8 mouse cellular contexts compared by ENCODE assay signal in genomic region chr9:64774411-64774811, GRCm38 (mm10). TPM values are rescaled to one million over a fixed set of nuclear protein-coding genes. Genes with fewer than 3 reads are reported as not detected.
DNase-seq lines count a peak whose midpoint lies in the region; ATAC-seq and TF ChIP-seq lines count a peak whose summit lies in the region.

No protein-coding gene starts in this region.

- no peaks in the 10 kb centered on the region for H3K9me3 ChIP-seq in liver, embryonic 16.5 days (replicated peaks; ENCODE audit: control insufficient read depth, low read length)

- H3K4me3 ChIP-seq in cerebellum, adult 2 months (replicated peaks; ENCODE audit: insufficient read depth, low read depth, low read length) = no peak overlapping the region
- H3K4me3 ChIP-seq in liver, embryonic 16.5 days (ENCODE audit: low read depth, low read length) = no peak overlapping the region
- H3K4me3 ChIP-seq in olfactory bulb, adult 2 months (ENCODE audit: insufficient read depth, low read depth, low read length) = no peak overlapping the region

- no peak for TF ChIP-seq POLR2A in cerebellum, adult 2 months (IDR thresholded peaks at IDR 0.05; ENCODE audit: borderline replicate concordance, insufficient read depth, low read length)
- TF ChIP-seq POLR2A in olfactory bulb, adult 2 months (IDR thresholded peaks at IDR 0.05; ENCODE audit: insufficient read depth, low read depth, low read length) = no peak

- peak; percentile 80 for ATAC-seq in liver, embryonic 16.5 days (ENCODE audit: low read depth)
- no peak for ATAC-seq in erythroid progenitor cell, adult 5-6 weeks (replicated peaks; ENCODE audit: low FRiP score, poor library complexity, severe bottlenecking)

- DNase-seq in adrenal gland, postnatal 14 days = peak; percentile 40
- DNase-seq in cerebellum, adult 2 months = peak; percentile 50 to 62
- DNase-seq in heart, adult 9 months (ENCODE audit: low spot score in 2 of 2) = peak; percentile 52 to 64
- peak; percentile 9 to 26 for DNase-seq in kidney, adult 8-10 months
- DNase-seq in thymus, postnatal 0 days (ENCODE audit: low spot score) = no peak

- peaks cover 7% of the 10 kb centered on the region; the same call in 1 of the 2 replicates for H3K4me1 ChIP-seq in cerebellum, adult 2 months (ENCODE audit: control insufficient read depth, insufficient read depth, low read length)
- H3K4me1 ChIP-seq in liver, embryonic 16.5 days (ENCODE audit: control insufficient read depth, low read depth, low read length) = peaks cover 1% of the 10 kb centered on the region; the same call in 1 of the 2 replicates
- H3K4me1 ChIP-seq in olfactory bulb, adult 2 months (ENCODE audit: control insufficient read depth, insufficient read depth, low read length) = peaks cover 7% of the 10 kb centered on the region

- 5% methylated on average over 5 of the region's 5 CpGs for WGBS in cerebellum, adult 2 months
- WGBS in liver, embryonic 16.5 days (ENCODE audit: insufficient replicate concordance) = 41% methylated on average over 5 of the region's 5 CpGs
- WGBS in olfactory bulb, adult 2 months = 35% methylated on average over 5 of the region's 5 CpGs

- no peak for TF ChIP-seq CTCF in cerebellum, adult 2 months (IDR thresholded peaks at IDR 0.05; ENCODE audit: borderline replicate concordance, insufficient read depth, low read depth, low read length)
- no peak for TF ChIP-seq CTCF in olfactory bulb, adult 2 months (IDR thresholded peaks at IDR 0.05; ENCODE audit: insufficient read depth, low read depth, low read length)

- no peak overlapping the region for H3K4me2 ChIP-seq in liver, embryonic 16.5 days (ENCODE audit: low read depth, low read length)

- no peaks in the 10 kb centered on the region for H3K27me3 ChIP-seq in cerebellum, adult 2 months (ENCODE audit: control insufficient read depth, insufficient read depth, low read length)
- no peaks in the 10 kb centered on the region for H3K27me3 ChIP-seq in liver, embryonic 16.5 days (ENCODE audit: control insufficient read depth, insufficient read depth, low read depth, low read length)

- no peak overlapping the region for H3K9ac ChIP-seq in liver, embryonic 16.5 days (ENCODE audit: low read depth, low read length)

- H3K36me3 ChIP-seq in liver, embryonic 16.5 days (ENCODE audit: control insufficient read depth, insufficient read depth) = no peaks in the 10 kb centered on the region

- no peak overlapping the region for H3K27ac ChIP-seq in cerebellum, adult 2 months (ENCODE audit: insufficient read depth, low read length)
- peak overlapping the region; percentile 70 for H3K27ac ChIP-seq in liver, embryonic 16.5 days (ENCODE audit: low read length)
- peak overlapping the region; percentile 26; the same call in 1 of the 2 replicates for H3K27ac ChIP-seq in olfactory bulb, adult 2 months (ENCODE audit: insufficient read depth, low read depth, low read length)

RNA-seq across cellular contexts. Expression of gene Dennd4a, which starts 36.7 kb away (rescaled TPM):
- total RNA-seq in adrenal gland, postnatal 14 days (2021) = 18.6 and 20.7 TPM in 2 replicates
- polyA plus RNA-seq in cerebellum, adult 2 months (2012; rRNA removed) = 34.6 and 34.9 TPM in 2 replicates
- polyA plus RNA-seq in liver, embryonic 16.5 days (2015; fragmentation: Nextera tagmentation; extraction: Ambion mirVana) = 40.8 and 42.3 TPM in 2 replicates
- not detected in 2 replicates for polyA plus RNA-seq in olfactory bulb, adult 2 months (2012; ENCODE audit: insufficient read depth, insufficient read length, low replicate concordance, missing spikeins)
- 6.6 and 8.9 TPM in 2 replicates for polyA plus RNA-seq in thymus, postnatal 0 days (2015; fragmentation: Nextera tagmentation; extraction: Ambion mirVana)
- total RNA-seq in erythroid progenitor cell, adult 5-6 weeks (2015; ENCODE audit: low replicate concordance) = 516 and 530 TPM in 2 replicates
- 444 and 512 TPM in 2 replicates for total RNA-seq in erythroid progenitor cell, adult 5-6 weeks (2017; ENCODE audit: low replicate concordance)

RNA-seq across cellular contexts. Expression of gene Rab11a, which starts 36.9 kb away (rescaled TPM):
- total RNA-seq in adrenal gland, postnatal 14 days (2021) = 226 and 237 TPM in 2 replicates
- 255 and 259 TPM in 2 replicates for polyA plus RNA-seq in cerebellum, adult 2 months (2012; rRNA removed)
- polyA plus RNA-seq in liver, embryonic 16.5 days (2015; fragmentation: Nextera tagmentation; extraction: Ambion mirVana) = 198 and 207 TPM in 2 replicates
- not detected in 2 replicates for polyA plus RNA-seq in olfactory bulb, adult 2 months (2012; ENCODE audit: insufficient read depth, insufficient read length, low replicate concordance, missing spikeins)
- 377 and 404 TPM in 2 replicates for polyA plus RNA-seq in thymus, postnatal 0 days (2015; fragmentation: Nextera tagmentation; extraction: Ambion mirVana)
- total RNA-seq in erythroid progenitor cell, adult 5-6 weeks (2015; ENCODE audit: low replicate concordance) = 127 and 143 TPM in 2 replicates
- total RNA-seq in erythroid progenitor cell, adult 5-6 weeks (2017; ENCODE audit: low replicate concordance) = 68.2 and 92.5 TPM in 2 replicates
